Mouse (Mus musculus): Measurements from ENCODE around the gene Tram2. TPM values are rescaled to one million over a fixed set of nuclear protein-coding genes. Genes with fewer than 3 reads are reported as not detected.

Gene Tram2
- total RNA-seq, 2 experiments from 2014 or later, result 12.1 to 15.3 TPM

DNA sequence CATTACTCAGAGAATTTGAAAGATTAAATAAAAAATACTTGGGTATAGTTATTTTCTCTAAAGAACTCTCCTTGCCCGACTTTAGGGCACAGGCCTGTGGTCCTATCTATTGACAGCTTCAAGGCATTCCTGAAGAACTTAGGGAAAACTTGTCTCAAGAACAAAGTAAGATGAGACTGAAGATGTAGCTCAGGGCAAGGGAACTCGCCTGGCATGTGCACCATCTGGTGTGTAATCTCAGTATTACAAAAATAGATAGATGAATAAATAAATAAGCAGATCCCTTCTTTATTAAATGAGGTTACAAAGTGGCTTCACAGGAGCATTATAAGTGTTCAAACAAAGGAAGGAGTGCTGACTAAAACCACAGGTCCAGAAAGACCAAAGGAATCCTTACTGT, 94.9 kb downstream of the Tram2 start:
- intact Hi-C loops (cut with DNase I), result no loop called here
- DNase-seq, result no peak

DNA sequence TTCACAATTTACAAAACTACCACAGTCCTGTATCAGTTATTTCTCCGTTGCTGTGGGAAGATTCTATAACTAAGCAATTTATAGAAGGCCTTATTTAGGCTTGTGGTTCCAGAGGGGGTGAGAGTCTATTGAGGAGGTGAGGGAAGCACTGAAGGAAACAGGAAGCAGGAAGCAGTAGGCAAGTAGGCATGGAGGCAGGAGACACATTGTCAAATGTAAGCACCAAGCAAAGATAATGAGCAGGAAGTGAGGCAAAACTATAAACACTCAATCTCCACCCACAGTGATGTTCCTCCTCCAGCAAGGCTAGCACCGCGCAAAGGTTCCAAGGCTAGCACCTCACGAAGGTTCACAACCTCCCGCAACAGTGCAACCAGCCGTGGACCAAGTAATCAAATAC, 97.3 kb downstream of the Tram2 start:
- no peak for DNase-seq
- intact Hi-C loops (cut with DNase I), result no loop called here

DNA sequence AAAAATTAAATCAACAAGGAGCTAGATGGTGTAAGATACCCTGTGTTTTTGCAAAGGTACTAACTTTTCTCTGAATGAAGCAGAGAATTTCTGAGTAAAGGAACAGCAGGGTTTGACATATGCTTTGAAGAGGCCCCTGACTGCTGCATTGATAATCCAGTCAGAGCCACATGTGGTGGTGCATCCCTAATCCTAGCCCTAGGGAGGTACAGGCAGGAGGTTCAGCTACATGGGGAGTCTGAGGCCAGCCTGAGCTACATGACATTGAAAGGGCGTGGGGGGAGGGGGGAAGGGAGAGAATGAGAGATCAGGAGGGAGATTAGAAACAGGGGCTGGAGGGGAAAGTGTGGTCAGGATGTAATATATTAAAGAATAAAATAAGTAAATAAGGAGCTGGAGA, 98.5 kb downstream of the Tram2 start:
- DNase-seq, result no peak
- intact Hi-C loops (cut with DNase I), result no loop called here

DNA sequence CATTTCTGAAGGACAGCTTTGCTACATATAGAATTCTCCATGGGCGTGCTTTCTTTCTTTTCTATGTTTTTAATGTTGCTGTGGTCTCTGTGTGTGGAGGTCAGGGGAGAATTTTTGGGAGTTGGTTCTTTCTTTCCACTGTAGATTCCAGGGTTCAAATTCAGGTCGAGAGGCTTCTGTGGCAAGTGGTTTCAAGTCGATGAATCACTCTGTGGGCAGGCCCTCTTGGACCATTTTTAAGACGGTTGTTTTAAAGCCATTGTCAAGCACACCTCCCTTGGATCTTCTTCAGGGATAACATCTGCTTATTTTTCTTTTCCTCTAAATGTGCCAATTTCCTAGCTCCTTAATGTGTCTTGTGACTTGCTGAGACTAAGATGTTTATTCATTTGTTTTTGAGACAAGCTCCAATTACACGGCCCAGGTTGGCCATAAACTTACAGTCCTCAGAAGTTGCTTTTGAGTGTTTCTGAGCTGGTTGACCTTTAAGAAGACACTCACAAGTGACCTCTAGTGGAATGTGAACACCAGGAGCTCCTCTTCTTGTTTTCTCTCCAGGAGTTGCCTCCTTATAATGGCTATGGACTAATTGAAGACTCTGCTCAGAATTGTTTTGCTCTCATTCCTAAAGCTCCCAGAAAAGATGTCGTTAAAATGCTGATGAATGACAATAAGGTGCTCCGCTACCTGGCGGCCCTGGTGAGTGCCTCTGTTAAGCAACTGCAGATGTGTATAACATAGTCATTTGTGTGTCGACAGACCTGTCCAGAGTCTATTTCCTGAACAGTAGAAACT, 104.5 kb downstream of the Tram2 start:
- intact Hi-C loops (cut with DNase I), result no loop called here
- DNase-seq, result no peak

DNA sequence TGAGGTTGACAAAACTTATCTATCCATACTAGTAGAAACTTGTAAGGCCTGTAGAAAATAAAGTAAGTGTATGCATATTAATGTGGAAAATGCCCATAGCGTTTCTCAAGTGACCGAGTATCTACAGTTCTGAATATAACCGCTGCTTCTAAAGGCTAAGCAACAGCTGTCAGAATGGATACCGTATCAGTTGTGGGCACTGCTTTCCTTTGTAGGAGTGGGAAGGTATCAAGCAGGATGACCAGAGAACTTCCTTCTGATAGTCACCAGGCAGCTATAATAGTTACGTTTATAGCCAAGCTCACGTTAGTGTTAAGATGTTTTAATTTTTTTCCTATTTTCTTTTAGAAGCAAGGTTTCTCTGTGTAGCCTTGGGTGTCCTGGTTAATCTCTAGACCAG, 105.6 kb downstream of the Tram2 start:
- intact Hi-C loops (cut with DNase I), result no loop called here
- DNase-seq, result no peak

DNA sequence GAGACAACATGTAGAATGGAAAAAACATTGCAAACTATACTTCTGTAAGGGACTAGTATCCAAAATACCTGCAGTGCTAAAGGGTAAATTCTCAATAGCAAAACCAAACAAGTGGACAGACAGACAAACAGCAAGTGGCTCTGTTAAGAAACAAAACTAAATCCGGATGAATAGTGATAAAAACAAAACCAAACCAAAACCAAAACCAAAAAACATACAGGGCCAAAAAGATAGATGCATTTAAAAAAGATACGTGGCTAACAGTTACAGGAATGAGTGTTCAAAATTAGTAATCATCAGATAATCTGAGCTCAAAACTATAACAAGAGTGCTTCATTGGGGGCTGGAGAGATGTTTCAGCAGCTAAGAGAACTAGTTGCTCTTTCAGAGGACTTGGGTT, 109.4 kb downstream of the Tram2 start:
- intact Hi-C loops (cut with DNase I), result no loop called here
- no peak for DNase-seq

DNA sequence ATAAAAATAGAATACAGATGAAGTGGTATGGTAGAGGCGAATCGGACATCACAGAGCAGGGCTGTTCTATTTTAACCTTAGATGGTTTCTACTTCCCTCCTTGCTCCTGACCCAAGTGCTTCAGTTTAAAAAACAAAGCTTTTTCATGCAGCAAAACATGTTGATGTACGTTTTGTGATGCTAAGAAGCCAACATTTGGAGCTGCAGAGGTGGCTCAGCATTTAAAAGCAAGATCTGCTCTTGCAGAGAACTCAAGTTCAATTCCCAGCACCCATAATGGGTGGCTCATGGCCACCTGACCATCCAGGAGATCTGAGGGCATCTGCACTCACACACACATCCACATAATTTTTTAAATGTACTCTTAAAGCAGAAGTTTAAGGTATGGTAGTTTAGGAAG, 124.2 kb downstream of the Tram2 start:
- DNase-seq, result no peak
- intact Hi-C loops (cut with DNase I), result loop anchor here (5.0 kb wide), 1 partner anchor 122 kb away; the partner anchor contains the start of gene Tram2

DNA sequence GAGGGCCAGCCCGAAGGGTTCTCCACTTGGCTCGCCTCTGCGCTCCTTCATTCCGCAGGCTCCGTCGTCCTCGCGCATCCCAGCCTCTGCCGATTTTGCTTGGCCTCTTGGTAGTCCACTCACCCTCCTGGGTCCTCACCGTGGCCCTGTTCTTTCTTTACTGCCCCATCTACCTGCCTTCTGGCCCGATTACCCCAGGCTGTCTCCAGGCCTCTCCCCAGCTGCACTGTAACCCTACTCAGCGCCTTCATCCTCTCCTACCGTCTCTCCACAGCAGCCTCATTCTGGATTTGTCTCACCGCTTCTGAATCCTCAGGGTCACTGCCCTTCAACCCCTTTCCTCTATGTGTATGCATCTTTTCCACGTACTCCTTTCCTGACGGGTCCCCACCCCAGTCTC, 127.2 kb downstream of the Tram2 start:
- no peak for DNase-seq
- intact Hi-C loops (cut with DNase I), result loop anchor here (5.0 kb wide), 1 partner anchor 126 kb away; the partner anchor contains the start of gene Tram2

DNA sequence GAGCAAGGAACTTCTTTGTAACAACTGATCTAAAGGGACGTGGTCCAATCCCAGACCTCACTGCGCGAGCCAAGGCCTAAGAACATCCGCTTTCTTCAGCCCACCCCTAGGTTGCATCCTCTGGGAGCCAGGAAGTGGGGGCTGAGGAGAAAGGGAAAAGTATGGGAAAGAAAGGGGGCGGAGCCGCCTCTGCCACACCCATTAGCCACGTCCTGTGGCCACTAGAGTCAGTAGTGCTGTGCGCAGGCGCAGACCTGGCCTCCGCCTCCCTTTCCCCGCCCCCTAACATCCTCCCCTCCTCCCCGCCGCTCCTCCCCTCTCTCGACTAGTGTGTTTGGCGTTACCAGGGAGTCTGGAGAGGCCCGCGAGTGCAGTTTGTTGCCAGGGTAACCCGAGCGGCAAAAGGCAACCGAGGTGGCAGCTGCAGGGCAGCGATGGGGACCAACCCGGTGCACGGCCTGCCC, 127.7 kb downstream of the Tram2 start, which contains the start of gene Efhc1:
Gene Efhc1, plus strand, starts transcription at position 327 of the 464 bp plus-strand sequence.
- peak; percentile 94 for DNase-seq
- intact Hi-C loops (cut with DNase I), result loop anchor here (5.0 kb wide), 1 partner anchor 126 kb away; the partner anchor contains the start of gene Tram2

Other genes starting within 250 kb of the Tram2 start
- 1 to 10 TPM; 2.6 to 2.9 TPM for gene Paqr8, start 188.6 kb downstream of the Tram2 start, total RNA-seq (2021)
- 1 to 10 TPM; 1.0 to 1.2 TPM for gene Efhc1, start 127.6 kb downstream of the Tram2 start, total RNA-seq (2021)
- 1 to 10 TPM; 3.1 to 4.6 TPM for gene Tmem14a, start 139.3 kb upstream of the Tram2 start, total RNA-seq (2021)
- gene Gsta3, start 161.4 kb upstream of the Tram2 start, total RNA-seq (2021), result 1 to 10 TPM; 1.5 to 1.7 TPM